Mouse (Mus musculus) heart, postnatal 0 days (tissue): ENCODE measurements around the gene Tmc8.

Experiments used
- CTCF ChIP-seq: IDR thresholded peaks from 2 replicates; pipeline ENCODE4 v1.5.1; 2016; ENCODE audit warnings: antibody characterized with exemption, control low read depth, low read depth
- EP300 ChIP-seq: IDR thresholded peaks from 2 replicates; pipeline ENCODE4 v1.6.1; 2016; ENCODE audit warnings: antibody characterized with exemption, low read depth

DNA sequence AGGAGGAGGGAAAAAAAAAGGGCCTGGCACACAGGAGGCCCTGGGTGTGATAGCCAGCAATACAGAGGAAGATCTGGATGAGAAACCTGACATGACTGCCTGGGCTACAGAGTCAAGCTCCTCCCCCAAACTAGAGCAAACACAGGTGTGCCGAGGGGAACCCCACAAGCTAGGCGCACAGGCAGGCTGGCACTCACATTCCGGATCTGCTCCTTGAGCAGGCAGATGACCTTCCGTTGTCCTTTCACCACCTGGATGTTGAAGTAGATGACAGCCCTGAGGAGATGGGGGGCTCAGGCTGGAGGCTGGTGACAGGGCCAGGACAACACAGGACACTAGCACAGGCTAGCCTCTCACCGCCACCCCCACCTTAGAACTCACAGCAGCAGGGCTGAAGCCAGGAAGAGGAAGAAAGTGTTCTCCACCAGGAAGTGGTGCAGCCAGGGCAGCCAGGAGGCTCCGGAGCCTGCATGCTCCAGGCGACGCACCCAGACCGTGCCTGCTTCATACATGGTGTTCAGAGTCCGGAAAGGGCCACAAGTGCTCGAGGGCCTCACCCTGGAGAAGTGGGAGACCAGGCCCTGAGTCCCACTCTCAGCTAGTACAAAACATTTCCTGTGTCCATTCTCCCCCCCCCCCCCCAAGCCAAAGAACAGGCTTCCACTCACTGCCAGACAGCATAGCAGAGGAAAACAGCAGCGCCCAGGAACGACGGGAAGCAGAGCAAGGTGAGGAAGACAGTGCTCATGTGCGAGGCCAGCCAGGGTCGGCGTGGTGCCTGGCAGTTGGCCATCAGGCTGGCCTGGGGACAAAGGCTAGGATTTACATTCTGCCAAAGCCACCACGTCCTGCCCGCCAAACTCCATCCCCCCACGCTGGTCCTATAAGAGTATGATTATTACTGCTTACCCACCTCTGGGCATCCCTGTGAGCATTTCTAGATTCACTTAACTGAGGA lies 12.9 kb upstream of the Tmc8 start:
- no peak for TF ChIP-seq EP300
- TF ChIP-seq CTCF, result no peak
